Mouse (Mus musculus) T-cell, adult 2 months (primary cell): ENCODE data around the gene Stx18.

Experiments used
- DNase-seq: peaks from one replicate; pipeline ENCODE4 v3.0.0; 2022; ENCODE audit warnings: low spot score

Gene Stx18

DNA sequence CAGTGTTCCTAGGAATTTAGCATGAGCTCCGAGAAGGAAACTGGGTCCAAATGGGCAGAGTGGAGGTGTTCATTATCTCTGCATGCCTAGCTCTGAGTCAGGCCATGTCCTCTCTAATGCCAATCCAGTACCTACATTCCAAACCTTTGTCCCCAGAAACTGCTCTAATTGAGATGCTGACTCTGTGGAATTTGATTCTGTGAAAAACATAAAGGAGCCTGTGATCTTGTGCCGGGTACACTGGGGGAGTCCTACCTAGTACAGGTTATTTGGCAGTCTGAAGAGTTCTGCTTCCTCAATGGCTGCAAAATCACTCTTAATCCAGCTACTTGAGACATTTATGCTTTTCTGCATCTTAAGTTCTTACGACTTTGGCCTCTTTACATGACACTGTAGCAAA lies 40.0 kb downstream of the Stx18 start:
- DNase-seq = no peak

DNA sequence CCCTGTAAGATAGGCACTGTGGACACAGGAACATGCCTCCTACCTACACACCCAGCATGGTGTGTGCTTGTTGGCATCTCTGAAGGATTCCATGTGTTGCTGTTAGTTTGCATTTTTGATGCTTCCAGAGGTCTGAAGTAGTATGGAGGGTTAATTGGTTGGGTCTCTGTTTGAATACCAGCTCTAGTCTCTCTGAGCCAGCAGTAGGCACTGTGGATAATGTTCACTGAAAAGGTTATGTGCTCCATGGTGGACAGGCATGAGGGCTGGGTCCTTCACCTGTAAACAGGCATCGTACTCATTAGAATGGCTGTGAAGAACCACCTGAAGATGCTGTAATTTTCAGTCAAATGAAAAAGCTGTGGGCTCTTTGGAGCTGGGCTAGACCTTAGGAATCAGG lies 41.9 kb downstream of the Stx18 start:
- DNase-seq = no peak

GRCm38 (mm10) chr5:38082589-38082988 lies 44.0 kb downstream of the Stx18 start:
- no peak for DNase-seq

GRCm38 (mm10) chr5:38083362-38083761 lies 44.8 kb downstream of the Stx18 start:
- no peak for DNase-seq

- no peak for DNase-seq
These were observed 46.1 kb downstream of the Stx18 start for GRCm38 (mm10) chr5:38084616-38085015.

- peak; percentile 32 for DNase-seq
These were observed 47.2 kb downstream of the Stx18 start for GRCm38 (mm10) chr5:38085561-38086392.

- DNase-seq = no peak
These were observed 51.6 kb downstream of the Stx18 start for GRCm38 (mm10) chr5:38090111-38090510.

DNA sequence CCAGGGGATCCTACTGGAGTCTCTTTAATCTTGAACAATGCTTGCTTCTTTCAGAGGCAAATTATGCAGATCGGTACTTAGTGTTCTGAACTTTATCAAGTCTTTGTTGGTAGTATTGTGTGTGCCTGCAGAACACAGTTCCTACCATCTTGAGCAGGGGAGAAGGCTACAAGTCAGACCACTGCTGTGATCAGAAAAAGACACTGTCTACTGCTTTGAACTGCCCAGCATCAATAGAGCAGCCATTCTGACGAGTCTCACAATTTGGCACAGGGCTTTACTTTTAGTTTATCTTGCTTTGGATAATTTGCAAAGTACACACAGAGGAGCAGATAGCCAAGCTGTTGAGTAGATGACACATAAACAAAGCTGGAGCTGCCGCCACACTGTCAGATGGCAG lies 52.0 kb downstream of the Stx18 start:
- DNase-seq = no peak

DNA sequence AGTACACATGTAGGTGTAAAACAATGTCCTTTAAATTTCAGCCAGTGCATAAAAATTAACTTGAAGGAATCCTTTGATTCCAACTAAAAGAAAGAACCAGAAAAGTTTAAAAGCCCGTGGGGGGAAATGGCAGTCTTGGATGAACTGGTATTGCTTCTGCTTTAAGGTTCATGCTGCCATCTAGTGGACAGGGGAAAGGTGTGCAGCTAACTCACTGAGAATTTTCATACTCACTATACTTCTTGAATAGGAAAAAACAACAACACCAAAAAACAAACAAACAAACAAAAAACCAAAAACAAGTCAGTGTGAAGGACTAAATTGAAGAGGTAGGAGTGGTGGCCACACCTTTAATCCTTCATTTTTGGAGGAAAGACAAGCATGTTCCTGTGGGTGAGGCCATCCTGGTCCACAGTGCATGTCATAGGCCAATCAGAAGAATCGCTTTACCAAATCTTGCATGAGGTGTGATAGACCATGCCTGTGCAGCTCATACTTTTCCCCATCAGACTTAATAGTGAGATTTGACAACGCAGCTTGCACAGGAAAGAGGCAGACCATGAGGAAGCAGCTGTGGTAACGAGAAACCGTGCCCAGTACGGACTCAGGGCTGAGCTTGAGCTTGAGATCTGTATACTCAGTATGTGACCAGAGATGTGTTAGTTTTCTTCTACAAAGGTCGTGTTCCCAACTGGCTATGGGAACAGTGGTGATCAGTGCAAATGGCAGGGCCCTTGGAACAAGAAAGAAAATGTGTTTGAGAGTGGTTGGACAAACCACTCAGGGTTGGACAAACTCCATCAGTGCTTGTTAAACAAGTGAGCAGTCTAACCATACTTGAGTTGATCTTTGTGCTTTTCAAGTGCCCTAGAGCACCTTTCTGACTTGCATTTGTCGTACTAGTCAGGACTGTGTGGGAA lies 52.8 kb downstream of the Stx18 start:
- peak; percentile 21 for DNase-seq

GRCm38 (mm10) chr5:38091966-38092304 lies 53.4 kb downstream of the Stx18 start:
- no peak for DNase-seq

- DNase-seq = no peak
These were observed 55.8 kb downstream of the Stx18 start for GRCm38 (mm10) chr5:38094331-38094730.

DNA sequence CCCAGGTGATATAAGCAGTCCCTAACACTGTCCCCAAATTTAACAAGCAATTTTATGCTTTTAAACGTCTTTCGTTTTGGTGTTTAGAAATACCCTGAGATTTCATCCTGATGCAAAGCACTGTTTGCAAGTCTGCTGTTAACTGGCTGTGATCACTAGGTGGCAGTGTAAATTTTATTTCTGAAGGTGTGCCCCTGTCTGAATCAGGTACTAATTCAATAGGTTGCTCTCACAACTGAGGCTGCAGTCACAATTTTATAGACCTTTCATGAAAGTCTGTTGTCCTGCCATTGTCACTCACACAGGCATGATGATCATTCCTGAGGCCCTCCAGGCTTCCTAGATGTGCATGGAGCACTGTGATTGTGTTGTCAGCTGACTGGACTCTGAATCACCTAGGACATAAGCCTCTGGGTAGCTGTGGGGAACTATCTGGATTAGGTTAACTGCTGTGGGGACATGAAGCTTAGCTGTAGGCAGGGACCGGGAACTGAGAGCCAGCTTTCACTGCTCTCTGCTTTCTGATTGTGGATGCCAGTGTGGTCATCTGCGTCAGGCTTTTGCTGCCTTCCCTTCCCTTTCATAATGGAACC lies 59.1 kb downstream of the Stx18 start:
- DNase-seq = no peak

DNA sequence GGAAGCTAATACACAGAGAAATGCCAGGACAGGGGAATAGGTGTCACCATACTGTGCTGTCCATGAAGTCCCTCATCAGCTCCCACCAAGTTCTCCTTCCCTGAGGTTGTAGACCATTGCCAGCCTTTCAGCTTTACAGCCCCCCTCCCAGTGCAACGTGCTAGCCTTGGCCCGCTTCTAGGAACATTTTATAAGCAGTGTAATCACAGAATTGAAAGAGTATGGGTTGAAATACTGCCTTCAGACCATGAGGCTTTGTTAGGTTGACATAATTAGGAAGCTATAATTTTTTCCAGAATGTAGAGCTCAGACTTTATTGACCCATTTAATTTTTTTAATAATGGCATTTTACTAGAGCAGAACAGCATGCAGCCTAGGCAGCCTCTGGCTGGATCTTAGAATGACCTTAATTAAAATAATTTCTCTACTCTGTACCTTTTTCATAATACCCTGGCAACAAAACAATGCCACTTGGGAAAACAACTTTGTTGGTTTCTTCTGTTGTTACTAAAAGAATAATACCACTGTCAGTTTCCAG lies 60.7 kb downstream of the Stx18 start:
- DNase-seq = no peak

- no peak for DNase-seq
These were observed 64.4 kb downstream of the Stx18 start for GRCm38 (mm10) chr5:38102945-38103344.

DNA sequence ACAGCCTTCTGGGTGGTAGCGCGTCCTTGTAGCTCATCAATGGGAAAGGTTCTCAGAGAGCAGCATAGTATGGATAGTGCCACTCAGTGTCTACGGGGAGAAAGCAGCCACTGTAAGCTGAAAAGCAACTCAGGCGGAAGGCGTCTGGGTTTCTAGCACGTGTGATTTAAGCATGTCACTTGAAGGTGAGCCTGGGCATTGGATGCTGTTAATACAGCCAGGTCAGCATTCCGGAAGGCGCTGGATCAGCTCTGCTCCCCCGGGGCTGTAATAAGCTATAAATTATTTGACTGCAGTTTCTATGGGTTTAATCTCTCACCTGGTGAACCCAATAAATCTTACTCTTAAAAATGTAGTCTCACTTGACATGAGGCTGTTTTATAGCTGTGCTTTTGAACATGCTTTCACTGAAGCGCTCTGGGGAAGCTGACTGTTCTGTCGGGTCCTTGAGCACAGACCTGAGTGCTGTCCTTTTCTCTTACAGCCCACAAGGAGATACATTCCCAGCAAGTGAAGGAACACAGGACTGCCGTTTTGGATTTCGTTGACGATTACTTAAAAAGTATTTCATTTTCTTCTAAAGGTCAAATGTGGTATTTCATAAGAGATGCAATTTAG lies 67.6 kb downstream of the Stx18 start:
- no peak for DNase-seq

DNA sequence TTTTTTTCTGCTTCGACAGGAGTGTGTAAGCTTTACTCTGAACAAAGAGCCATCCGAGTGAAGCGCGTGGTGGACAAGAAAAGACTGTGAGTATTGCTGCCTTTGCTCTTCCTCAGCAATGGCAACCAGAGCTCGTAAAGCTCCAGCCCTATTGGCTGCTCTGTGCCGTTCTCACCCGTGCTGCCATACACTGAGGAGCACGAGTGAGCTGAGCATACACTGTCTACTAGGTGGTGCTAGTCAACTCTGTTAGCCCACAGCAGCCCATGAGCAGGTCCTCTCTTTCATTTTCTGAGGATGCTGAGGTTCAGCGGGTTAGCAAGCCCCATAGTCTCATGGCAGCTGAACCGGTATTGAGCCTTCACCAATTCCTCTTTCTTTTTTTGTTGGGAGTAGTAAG lies 68.3 kb downstream of the Stx18 start:
- no peak for DNase-seq

- no peak for DNase-seq
These were observed 76.0 kb downstream of the Stx18 start for GRCm38 (mm10) chr5:38114526-38114925.

GRCm38 (mm10) chr5:38117056-38117455 lies 78.5 kb downstream of the Stx18 start:
- DNase-seq = no peak

DNA sequence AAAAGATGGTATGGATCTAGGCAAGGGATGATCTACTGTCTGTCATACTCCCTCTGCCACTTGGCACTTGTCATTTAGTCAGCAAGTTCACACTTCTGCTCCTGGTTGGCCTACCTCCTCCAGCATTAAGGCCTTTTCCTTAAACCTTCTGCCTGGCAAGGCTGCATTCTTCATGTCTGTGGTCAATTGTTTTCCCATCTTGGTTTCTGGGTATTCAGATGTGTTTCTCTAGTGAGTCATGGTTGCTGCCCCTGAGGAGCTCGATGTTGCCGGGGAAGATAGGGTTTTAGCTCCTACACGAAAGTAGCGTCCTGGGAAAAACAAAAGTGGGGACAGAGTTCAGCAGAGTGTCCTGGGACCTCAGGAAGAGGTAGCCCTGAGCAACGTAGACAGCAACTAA lies 80.7 kb downstream of the Stx18 start:
- no peak for DNase-seq

GRCm38 (mm10) chr5:38121699-38122098 lies 83.2 kb downstream of the Stx18 start:
- DNase-seq = no peak

DNA sequence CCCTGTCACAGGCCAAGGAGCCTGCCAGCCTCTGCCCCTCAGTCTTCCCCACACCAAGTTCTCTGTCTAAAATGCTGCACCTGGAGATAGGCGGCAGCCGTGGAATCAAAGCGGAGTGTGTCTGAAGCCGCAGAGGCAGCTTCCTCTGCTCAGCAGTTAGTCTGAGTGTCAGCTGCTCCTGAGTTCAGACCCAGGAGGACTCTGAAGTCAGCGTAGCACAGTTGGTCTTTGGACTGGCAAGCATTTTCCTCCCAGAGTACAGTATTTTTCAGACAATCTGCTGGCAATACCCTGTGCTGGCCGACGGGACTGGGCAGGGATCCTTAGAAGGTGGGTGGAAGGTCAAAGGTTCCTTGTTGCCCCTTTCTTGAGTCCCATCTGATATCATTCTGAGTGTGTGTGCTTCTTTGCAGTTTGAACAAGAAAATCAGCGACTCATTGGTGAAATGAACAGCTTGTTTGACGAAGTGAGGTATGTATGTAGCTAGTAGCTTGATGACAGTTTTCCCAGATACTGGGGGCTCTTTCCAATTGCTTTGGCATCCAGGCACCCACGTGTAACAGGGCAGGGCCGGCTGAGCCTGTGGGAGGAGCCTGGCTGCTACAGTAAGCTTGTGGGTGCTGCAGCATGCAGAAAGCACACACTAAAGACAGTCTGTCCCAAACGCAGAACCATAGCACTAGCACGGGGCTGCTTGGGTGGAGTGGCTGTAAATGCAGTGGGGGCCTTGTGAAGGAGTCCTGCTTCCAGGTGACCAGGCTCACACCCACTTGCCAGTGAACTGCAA lies 88.2 kb downstream of the Stx18 start:
- no peak for DNase-seq
